Mouse (Mus musculus): Measurements from ENCODE around the gene Fat3. TPM values are rescaled to one million over a fixed set of nuclear protein-coding genes. Genes with fewer than 3 reads are reported as not detected.

Fat3 gene
- polyA plus RNA-seq, 1 experiment: 0.14 TPM

DNA sequence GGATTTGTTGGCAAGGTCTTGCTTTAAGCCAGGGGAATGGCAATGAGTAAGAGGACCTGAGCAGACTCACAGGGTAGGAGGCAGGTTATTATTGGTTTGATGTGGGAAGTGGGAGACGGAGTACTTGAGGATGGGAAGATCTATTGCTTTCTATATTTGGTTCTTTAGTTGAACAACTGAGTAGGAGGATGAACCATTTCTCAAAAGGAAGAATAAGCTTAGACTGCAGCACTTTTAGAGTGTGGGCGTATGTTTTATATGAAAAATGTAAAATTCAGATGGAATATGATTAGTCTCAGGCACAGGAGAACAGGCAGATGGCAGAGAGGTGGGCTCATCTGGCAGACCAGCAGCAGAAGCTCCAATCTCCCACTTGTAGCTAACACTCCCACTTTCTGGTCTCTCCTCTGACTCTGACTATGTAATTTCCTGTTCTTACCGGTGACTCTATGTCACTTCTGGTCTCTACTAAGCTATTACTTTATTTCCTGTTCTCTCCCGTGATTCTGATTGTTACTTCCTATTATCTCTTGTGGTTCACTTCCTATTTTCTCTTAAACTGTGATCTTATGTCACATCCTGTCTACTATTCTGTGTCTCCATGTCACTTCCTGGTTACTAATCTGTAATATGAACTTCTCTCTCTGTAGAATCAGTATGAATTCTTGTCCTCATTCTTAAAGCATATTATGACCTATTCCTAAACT is 387.0 kb downstream of the Fat3 start:
- no peak for TF ChIP-seq POLR2A (IDR thresholded peaks at IDR 0.05; ENCODE audit: low read depth, low read length)
- TF ChIP-seq CTCF (conservative IDR thresholded peaks at IDR 0.05; ENCODE audit: insufficient read depth, insufficient read length, low read depth, low read length): no peak
- Histone ChIP-seq H3K4me3 (ENCODE audit: insufficient read depth, low read depth, low read length) (no peak overlapping the region), H3K27ac (ENCODE audit: insufficient read depth, low read depth, low read length) (no peak overlapping the region), H3K4me1 (ENCODE audit: control insufficient read depth, insufficient read depth, low read length) (no peaks in the 10 kb centered on the region), H3K36me3 (ENCODE audit: control insufficient read depth, insufficient read depth, low read length) (no peaks in the 10 kb centered on the region), H3K27me3 (replicated peaks; ENCODE audit: control insufficient read depth, insufficient read depth, low read length) (no peaks in the 10 kb centered on the region)
- 74% methylated on average over 4 of the region's 4 CpGs for WGBS
- DNase-seq: no peak

DNA sequence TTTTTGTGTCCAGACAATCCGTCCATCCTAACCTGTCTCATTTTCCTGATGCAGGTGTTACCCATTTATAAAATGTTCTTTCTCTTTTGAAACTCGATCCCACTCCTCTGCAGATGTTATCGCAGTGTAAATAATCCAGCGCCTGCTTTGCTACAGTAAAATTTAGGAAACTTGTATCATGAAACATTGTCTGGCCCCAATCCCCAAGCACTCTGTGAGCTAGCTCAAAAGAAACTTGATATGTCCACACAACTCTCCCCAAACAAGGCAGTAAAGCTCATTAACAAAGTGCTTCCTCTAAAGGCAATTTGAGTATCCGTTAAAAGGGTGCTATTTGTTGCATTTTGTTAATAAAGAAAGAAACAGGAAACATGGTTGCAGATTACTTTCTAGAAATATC is 393.2 kb downstream of the Fat3 start:
- no peaks in the 10 kb centered on the region for H3K36me3 ChIP-seq (ENCODE audit: control insufficient read depth, insufficient read depth, low read length)
- TF ChIP-seq CTCF (conservative IDR thresholded peaks at IDR 0.05; ENCODE audit: insufficient read depth, insufficient read length, low read depth, low read length): no peak
- TF ChIP-seq POLR2A (IDR thresholded peaks at IDR 0.05; ENCODE audit: low read depth, low read length): no peak
- DNase-seq: no peak
- H3K4me1 ChIP-seq (ENCODE audit: control insufficient read depth, insufficient read depth, low read length): no peaks in the 10 kb centered on the region
- 33% methylated on average over 5 of the region's 5 CpGs for WGBS
- H3K27ac ChIP-seq (ENCODE audit: insufficient read depth, low read depth, low read length): no peak overlapping the region
- H3K4me3 ChIP-seq (ENCODE audit: insufficient read depth, low read depth, low read length): no peak overlapping the region
- H3K27me3 ChIP-seq (replicated peaks; ENCODE audit: control insufficient read depth, insufficient read depth, low read length): no peaks in the 10 kb centered on the region

DNA sequence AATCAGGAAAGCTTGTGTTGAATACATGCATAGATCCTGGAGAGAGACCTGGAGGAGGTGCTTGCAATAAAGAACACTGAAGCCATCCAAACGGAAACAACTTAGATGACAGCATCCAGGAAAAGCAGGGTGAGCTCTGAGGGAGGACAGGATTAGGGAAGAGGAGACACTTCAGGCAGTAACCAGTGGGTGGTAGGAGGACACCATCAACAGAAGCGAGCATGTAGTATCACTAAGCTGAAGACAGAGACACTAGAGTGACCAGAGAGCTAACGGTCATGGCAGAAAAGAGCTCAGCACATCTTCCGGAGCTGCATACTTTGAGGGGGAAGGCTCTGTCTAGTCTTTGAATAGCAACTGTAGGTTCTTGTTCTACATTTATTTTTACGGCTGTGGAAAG is 393.7 kb downstream of the Fat3 start:
- H3K27ac ChIP-seq (ENCODE audit: insufficient read depth, low read depth, low read length): no peak overlapping the region
- TF ChIP-seq CTCF (conservative IDR thresholded peaks at IDR 0.05; ENCODE audit: insufficient read depth, insufficient read length, low read depth, low read length) (0 out of 2 replicates have a peak, but pooled peaks have one; percentile 9), POLR2A (IDR thresholded peaks at IDR 0.05; ENCODE audit: low read depth, low read length) (no peak)
- H3K4me3 ChIP-seq (ENCODE audit: insufficient read depth, low read depth, low read length): no peak overlapping the region
- WGBS: 21% methylated on average over 5 of the region's 5 CpGs
- no peaks in the 10 kb centered on the region for H3K36me3 ChIP-seq (ENCODE audit: control insufficient read depth, insufficient read depth, low read length)
- H3K4me1 ChIP-seq (ENCODE audit: control insufficient read depth, insufficient read depth, low read length): no peaks in the 10 kb centered on the region
- H3K27me3 ChIP-seq (replicated peaks; ENCODE audit: control insufficient read depth, insufficient read depth, low read length): no peaks in the 10 kb centered on the region
- DNase-seq: no peak

DNA sequence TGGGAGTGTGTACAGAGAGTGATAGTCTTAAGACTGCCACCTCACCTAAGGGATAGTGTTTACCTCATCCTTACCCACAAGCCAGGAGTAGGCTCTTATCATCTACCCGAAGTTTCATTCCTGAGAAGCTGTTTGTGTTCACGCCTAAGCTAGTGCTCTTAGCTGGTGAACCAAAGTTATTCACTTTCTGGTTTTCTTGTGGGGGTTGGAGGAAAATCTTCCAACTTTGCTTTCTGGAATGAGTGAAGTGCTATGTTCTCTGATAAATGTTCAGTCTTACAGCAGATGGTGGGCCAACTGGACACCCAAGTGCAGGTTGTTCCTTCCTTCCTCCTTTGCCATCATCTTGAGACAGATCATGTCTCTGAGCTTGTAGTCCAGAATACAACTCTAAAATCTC is 402.5 kb downstream of the Fat3 start:
- H3K27me3 ChIP-seq (replicated peaks; ENCODE audit: control insufficient read depth, insufficient read depth, low read length): no peaks in the 10 kb centered on the region
- DNase-seq: no peak
- no peak for TF ChIP-seq CTCF (conservative IDR thresholded peaks at IDR 0.05; ENCODE audit: insufficient read depth, insufficient read length, low read depth, low read length)
- TF ChIP-seq POLR2A (IDR thresholded peaks at IDR 0.05; ENCODE audit: low read depth, low read length): no peak
- no peaks in the 10 kb centered on the region for H3K36me3 ChIP-seq (ENCODE audit: control insufficient read depth, insufficient read depth, low read length)
- no peaks in the 10 kb centered on the region for H3K4me1 ChIP-seq (ENCODE audit: control insufficient read depth, insufficient read depth, low read length)
- H3K4me3 ChIP-seq (ENCODE audit: insufficient read depth, low read depth, low read length): no peak overlapping the region
- H3K27ac ChIP-seq (ENCODE audit: insufficient read depth, low read depth, low read length): no peak overlapping the region
- 81% methylated on average over 2 of the region's 2 CpGs for WGBS

DNA sequence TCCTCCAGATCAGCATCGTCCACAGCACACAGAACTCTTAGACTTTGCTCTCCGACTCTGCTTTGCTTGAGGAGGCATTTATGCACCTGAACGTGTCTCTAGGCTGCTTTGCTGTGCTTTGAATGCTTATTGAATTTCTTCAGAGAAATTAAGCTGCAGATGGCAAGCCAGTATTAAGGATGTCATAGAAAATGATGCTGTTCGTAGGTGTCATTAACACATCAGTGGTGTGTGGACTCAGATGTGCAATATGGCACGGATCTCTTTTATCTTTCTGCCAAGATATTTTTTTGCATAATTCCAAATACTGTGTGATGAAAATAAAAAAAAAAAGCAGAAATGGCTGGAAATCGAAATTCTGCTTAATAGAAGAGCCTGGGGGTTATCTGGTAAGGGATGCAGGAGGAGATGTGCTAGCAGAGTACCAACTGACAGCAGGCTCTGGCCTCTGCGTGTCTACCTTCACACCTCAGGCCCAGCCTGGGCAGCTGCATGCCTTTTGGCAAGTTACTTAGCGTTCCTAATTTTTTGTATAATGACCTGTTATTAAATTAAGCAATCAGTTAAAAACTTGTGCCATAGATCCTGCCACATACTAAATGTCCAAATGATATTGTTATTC is 407.9 kb downstream of the Fat3 start:
- 70% methylated on average over 8 of the region's 8 CpGs for WGBS
- no peak overlapping the region for H3K4me3 ChIP-seq (ENCODE audit: insufficient read depth, low read depth, low read length)
- H3K4me1 ChIP-seq (ENCODE audit: control insufficient read depth, insufficient read depth, low read length): no peaks in the 10 kb centered on the region; the same call in 1 of the 2 replicates
- TF ChIP-seq CTCF (conservative IDR thresholded peaks at IDR 0.05; ENCODE audit: insufficient read depth, insufficient read length, low read depth, low read length) (no peak), POLR2A (IDR thresholded peaks at IDR 0.05; ENCODE audit: low read depth, low read length) (no peak)
- no peak for DNase-seq
- no peaks in the 10 kb centered on the region for H3K27me3 ChIP-seq (replicated peaks; ENCODE audit: control insufficient read depth, insufficient read depth, low read length)
- no peaks in the 10 kb centered on the region for H3K36me3 ChIP-seq (ENCODE audit: control insufficient read depth, insufficient read depth, low read length)
- H3K27ac ChIP-seq (ENCODE audit: insufficient read depth, low read depth, low read length): no peak overlapping the region

DNA sequence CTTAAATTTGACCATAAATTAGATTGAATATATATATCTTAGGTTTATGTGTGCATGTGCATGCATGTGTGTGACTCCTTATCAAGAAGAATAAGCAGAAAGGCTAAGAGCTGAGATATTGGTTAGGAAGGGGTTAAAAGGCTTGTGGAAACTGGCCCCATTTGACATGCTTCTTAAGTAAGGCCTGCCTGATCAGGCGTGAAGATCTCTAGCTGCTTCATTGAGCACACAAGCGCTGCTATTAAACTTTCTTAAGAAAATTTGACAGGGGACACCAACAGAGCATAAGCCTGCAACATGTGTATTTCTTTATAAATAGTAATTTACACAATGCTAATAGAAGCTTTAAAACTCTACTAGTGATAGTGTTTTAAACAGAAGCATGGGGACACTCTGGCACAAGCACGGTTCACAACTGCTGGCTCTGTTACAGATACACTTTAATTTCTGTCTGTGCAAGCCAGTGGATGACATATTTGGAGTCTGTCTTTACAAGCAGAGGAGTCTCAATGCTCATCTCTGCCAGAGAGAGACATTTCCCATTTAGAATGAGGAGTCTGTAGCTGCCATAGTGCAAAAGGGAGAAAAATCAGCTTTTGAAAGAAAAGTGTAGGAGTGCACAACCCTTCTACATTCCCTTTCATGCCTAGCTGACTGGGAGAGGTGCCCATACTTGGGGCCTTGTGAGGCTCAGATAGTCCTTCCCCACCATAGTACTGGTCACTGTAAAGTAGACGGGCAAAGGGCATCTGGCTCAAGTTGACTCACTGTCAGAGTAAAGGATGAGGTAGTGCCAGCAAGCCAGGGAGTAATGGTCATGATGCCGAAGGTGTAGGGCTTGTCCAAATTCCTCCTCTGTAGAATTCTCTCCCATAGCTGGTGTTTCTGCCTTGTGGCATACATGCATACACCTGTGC is 408.8 kb downstream of the Fat3 start:
- H3K4me1 ChIP-seq (ENCODE audit: control insufficient read depth, insufficient read depth, low read length): no peaks in the 10 kb centered on the region; the same call in 1 of the 2 replicates
- H3K36me3 ChIP-seq (ENCODE audit: control insufficient read depth, insufficient read depth, low read length): no peaks in the 10 kb centered on the region
- H3K4me3 ChIP-seq (ENCODE audit: insufficient read depth, low read depth, low read length): no peak overlapping the region
- 33% methylated on average over 5 of the region's 5 CpGs for WGBS
- peak; percentile 36 for DNase-seq
- no peaks in the 10 kb centered on the region for H3K27me3 ChIP-seq (replicated peaks; ENCODE audit: control insufficient read depth, insufficient read depth, low read length)
- no peak overlapping the region for H3K27ac ChIP-seq (ENCODE audit: insufficient read depth, low read depth, low read length)
- no peak for TF ChIP-seq CTCF (conservative IDR thresholded peaks at IDR 0.05; ENCODE audit: insufficient read depth, insufficient read length, low read depth, low read length)
- TF ChIP-seq POLR2A (IDR thresholded peaks at IDR 0.05; ENCODE audit: low read depth, low read length): no peak

DNA sequence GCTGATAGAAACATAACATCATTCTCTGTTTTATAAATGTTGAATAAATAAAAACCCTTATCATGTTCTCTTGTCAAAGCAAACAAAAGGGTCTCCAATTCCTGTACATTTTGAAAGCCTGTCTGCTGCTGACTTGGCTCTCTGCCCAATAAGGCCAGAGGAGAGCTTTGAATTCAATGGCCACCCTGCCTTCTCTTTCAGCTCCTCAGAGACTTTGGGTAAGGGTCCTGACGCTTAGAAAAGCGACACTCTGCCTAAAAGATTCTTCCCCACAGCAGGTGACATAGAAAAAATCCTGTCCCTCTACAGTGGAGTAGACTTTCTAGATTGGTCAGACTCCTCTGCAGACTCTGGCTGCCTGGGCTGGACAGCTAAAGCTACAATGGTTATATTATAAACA is 421.8 kb downstream of the Fat3 start:
- no peak for TF ChIP-seq POLR2A (IDR thresholded peaks at IDR 0.05; ENCODE audit: low read depth, low read length)
- no peak for TF ChIP-seq CTCF (conservative IDR thresholded peaks at IDR 0.05; ENCODE audit: insufficient read depth, insufficient read length, low read depth, low read length)
- DNase-seq: no peak
- Histone ChIP-seq H3K36me3 (ENCODE audit: control insufficient read depth, insufficient read depth, low read length) (no peaks in the 10 kb centered on the region), H3K4me3 (ENCODE audit: insufficient read depth, low read depth, low read length) (no peak overlapping the region), H3K27ac (ENCODE audit: insufficient read depth, low read depth, low read length) (no peak overlapping the region), H3K4me1 (ENCODE audit: control insufficient read depth, insufficient read depth, low read length) (no peaks in the 10 kb centered on the region), H3K27me3 (replicated peaks; ENCODE audit: control insufficient read depth, insufficient read depth, low read length) (no peaks in the 10 kb centered on the region)
- 63% methylated on average over 2 of the region's 2 CpGs for WGBS

Measured in kidney, adult 2 months (tissue).